Mouse (Mus musculus) right cerebral cortex, postnatal 14 days (tissue): Measurements from ENCODE around the gene Txnrd1.

Experiments
- DNase-seq: peaks from one replicate; pipeline ENCODE4 v3.0.0; 2022

The Txnrd1 gene

DNA sequence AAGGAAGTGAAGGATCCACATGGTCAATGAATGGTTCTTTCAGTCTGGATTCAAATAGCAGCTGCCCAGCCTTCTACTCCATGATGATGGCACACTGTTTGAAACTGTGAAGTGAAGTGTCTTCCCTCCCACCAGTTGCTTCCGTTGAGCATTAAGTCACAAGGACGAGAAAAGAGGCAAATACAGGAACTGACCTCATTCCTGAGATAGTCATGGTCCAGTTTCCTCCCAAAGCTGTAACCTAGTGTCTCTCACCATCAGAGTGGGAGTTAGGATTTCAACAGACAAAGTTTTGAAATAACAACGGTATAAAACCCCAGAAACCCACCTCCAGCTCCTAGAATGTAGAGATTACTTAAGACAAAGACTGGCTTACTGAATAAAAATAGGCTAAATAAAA lies 89.8 kb downstream of the Txnrd1 start:
- no peak for DNase-seq

DNA sequence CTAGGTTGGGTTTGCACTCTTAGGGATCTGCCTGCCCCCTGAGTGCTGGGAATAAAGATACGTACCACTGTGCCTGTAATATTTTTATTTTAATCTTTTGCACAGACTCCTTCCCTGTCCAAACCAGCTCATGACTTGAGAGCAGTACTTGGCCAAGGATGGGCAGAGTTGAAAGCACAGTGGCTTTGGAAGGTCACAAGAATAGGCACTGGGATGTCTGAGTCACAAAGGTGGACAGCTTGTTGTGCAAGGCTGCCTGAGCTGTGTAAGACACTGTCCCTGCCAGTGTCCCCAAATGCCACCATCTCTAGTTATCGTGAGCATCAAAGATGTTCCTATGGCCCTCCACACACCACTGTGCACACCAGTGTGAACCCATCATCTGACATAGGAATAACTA lies 91.0 kb downstream of the Txnrd1 start:
- DNase-seq = no peak

DNA sequence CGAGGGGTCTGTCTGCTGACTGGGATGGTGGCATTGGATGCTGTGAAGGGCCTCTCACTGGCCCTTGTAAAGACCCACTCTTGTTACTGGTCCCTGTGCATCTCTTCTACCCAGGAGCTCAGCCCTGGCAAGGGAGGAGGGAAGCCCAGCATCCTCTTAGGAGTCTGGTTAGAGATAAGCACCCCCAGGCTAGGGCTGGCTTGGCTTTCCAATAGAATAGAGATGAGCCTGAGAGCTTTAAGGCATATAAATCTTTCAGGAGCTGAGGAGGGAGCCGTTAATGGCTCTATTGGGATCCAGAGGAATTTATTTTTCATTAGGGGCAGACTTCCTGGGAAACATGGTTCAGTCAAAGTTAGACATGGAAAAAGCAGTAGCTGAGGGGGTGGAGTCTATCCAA lies 91.9 kb downstream of the Txnrd1 start:
- no peak for DNase-seq

DNA sequence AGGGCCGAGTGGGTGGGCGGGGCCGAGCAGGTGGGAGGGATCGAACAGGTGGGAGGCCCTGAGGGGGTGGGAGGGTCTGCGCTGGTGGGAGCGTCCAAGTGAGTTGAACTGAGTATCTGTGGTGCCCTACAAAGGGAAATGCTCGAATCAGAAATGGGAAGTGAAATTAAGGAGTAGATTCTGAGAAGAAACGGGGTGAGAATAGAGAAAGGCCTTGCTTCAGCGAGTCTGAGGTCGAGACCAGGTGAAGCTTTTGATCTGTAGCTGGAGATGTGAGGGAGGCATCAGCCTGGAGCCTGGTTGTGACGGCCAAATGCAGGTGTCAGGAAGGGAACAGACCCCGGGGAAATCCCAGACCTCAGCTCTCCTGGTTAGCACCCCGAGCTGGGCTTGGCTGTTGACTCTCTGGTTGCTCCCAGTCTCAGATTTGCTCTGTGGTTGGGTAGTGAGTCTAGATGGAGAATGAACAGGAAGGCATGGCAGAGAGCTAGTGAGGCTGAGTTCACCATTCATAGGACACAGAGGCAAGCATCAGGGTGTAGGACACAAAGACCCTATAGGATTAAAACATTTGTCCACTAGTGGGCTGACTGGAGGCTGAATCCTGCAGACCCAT lies 101.4 kb downstream of the Txnrd1 start:
- DNase-seq = no peak

DNA sequence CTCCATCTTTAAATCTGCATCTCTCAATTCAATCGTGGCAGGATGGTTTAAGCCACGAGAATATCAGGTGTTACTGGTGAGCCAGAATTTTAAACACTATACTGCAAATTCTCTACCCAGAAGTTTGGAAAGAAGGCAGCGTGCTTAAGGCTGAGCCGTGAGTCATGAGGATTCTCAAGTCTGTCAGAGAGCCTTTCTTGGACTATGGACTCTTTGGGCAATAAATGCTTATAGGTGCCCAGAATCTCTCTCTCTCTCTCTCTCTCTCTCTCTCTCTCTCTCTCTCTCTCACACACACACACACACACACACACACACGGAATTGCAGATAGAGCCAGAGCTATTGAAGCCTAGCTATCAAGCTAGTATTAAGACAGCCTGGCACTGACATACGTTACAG lies 102.0 kb downstream of the Txnrd1 start:
- DNase-seq = no peak
